Mouse (Mus musculus): Measurements from ENCODE around the gene Dzip1.

- no peak for TF ChIP-seq CTCF (IDR thresholded peaks at IDR 0.05; ENCODE audit: low read depth, low read length)
- no peak for TF ChIP-seq GATA1 (IDR thresholded peaks at IDR 0.05; ENCODE audit: borderline replicate concordance, low read length)
Measured at GRCm38 (mm10) chr14:118967646-118968045, 42.4 kb upstream of the Dzip1 start.

Data from G1E (cell line).